Mouse (Mus musculus) liver, embryonic 14.5 days (tissue): ENCODE measurements around the gene Dlk1. TPM values are rescaled to one million over a fixed set of nuclear protein-coding genes. Genes with fewer than 3 reads are reported as not detected.

ENCODE experiments used
- ATAC-seq: fragments of 200-750 bp; cut with Nextera tagmentation; 2 replicates; pipeline ENCODE4 v1.8.0; 2017; ENCODE audit warnings: moderate number of reproducible peaks, mild to moderate bottlenecking, moderate library complexity; ENCODE audit not compliant: insufficient read depth
- DNase-seq, 3 experiments: peaks; one replicate each; pipeline ENCODE4 v3.0.0-alpha.2; 2012 to 2013; ENCODE audit warnings: low read depth in 3 of 3, low spot score in 3 of 3
- H3K27ac ChIP-seq: fragments of 300-500 bp; sonication (generic); 2 replicates; pipeline ENCODE4 v1.5.1; 2014; ENCODE audit warnings: moderate library complexity, mild to moderate bottlenecking, control low read depth, inconsistent platforms
- H3K27me3 ChIP-seq: fragments of 300-500 bp; sonication (generic); 2 replicates; pipeline ENCODE4 v1.6.1; 2014; ENCODE audit warnings: mild to moderate bottlenecking, low read length, moderate library complexity; ENCODE audit not compliant: control insufficient read depth, insufficient read depth
- H3K36me3 ChIP-seq: fragments of 300-500 bp; sonication (generic); replicated peaks from 2 replicates; pipeline ENCODE4 v1.6.1; 2014; ENCODE audit warnings: low read depth; ENCODE audit not compliant: control insufficient read depth, insufficient read depth
- H3K4me1 ChIP-seq, 2 experiments: fragments of 200-500 bp in 1 of 2; fragments of 300-500 bp in 1 of 2; sonication (generic) in 1 of 2; replicated peaks; 2 replicates each; pipeline ENCODE4 v1.6.1; 2012 to 2014; ENCODE audit warnings: antibody characterized with exemption in 1 of 2, inconsistent platforms in 1 of 2, low read length in 1 of 2; ENCODE audit not compliant: control insufficient read depth in 2 of 2, insufficient read depth in 2 of 2
- H3K4me2 ChIP-seq: fragments of 300-500 bp; sonication (generic); 2 replicates; pipeline ENCODE4 v1.6.1; 2014; ENCODE audit warnings: low read depth, mild to moderate bottlenecking, control low read depth, moderate library complexity
- H3K4me3 ChIP-seq, 2 experiments: fragments of 200-500 bp in 1 of 2; fragments of 300-500 bp in 1 of 2; sonication (generic) in 1 of 2; 2 replicates each; pipeline ENCODE4 v1.5.1; 2012 to 2014; ENCODE audit warnings: low read depth in 2 of 2, low read length in 2 of 2, mild to moderate bottlenecking in 2 of 2, control low read depth in 1 of 2, inconsistent platforms in 1 of 2, moderate library complexity in 1 of 2; ENCODE audit not compliant: insufficient read depth in 1 of 2
- H3K9ac ChIP-seq: fragments of 300-500 bp; sonication (generic); replicated peaks from 2 replicates; pipeline ENCODE4 v1.6.1; 2014; ENCODE audit warnings: mild to moderate bottlenecking, control low read depth, moderate library complexity
- H3K9me3 ChIP-seq: fragments of 300-500 bp; sonication (generic); 2 replicates; pipeline ENCODE4 v1.6.1; 2016; ENCODE audit warnings: low read length, mixed read lengths; ENCODE audit not compliant: control insufficient read depth
- CTCF ChIP-seq: IDR thresholded peaks from 2 replicates; pipeline ENCODE4 v1.5.1; 2016; ENCODE audit warnings: antibody characterized with exemption, low read depth, control low read depth
- EP300 ChIP-seq: IDR thresholded peaks from 2 replicates; pipeline ENCODE4 v1.6.1; 2016; ENCODE audit warnings: antibody characterized with exemption, low read depth
- WGBS: fragments of 180-500 bp; shearing (Covaris S2); extraction: QIAGEN DNeasy Blood & Tissue Kit; methylation state at CpG from one replicate; pipeline ENCODE4 v1.1.7; 2014; ENCODE audit not compliant: insufficient replicate concordance; 5-methylcytosine and 5-hydroxymethylcytosine counted together
- polyA plus RNA-seq, 2 experiments: library from polyadenylated mRNA; depleted of rRNA in 1 of 2; stranded (reverse) in 1 of 2; unstranded in 1 of 2; fragments of >200 nt; fragmentation: Nextera tagmentation in 1 of 2; extraction: Ambion mirVana in 1 of 2; gene quantifications; 2 replicates each; pipeline versions ENCODE4 v1.2.1 to v1.2.3; 2012 to 2014

The Dlk1 gene
- polyA plus RNA-seq, 2 experiments = 327 to 1,200 TPM

- Histone ChIP-seq H3K9me3 (no peaks in the 10 kb centered on the region), H3K9ac (no peak overlapping the region), H3K36me3 (no peaks in the 10 kb centered on the region), H3K4me2 (no peak overlapping the region; the same call in 1 of the 2 replicates), H3K27ac (no peak overlapping the region), H3K27me3 (no peaks in the 10 kb centered on the region), H3K4me1 (peaks cover 9 to 38% of the 10 kb centered on the region in 2 experiments), H3K4me3 (no peak overlapping the region)
- ATAC-seq (no peak), DNase-seq (no peak)
- WGBS = 41% methylated on average over 6 of the region's 6 CpGs
- TF ChIP-seq CTCF (no peak), EP300 (no peak)
Measured at GRCm38 (mm10) chr12:109438383-109438782, 14.2 kb upstream of the Dlk1 start.

- H3K9ac ChIP-seq = no peak overlapping the region
- 63% methylated on average over 6 of the region's 6 CpGs for WGBS
- H3K4me3 ChIP-seq = no peak overlapping the region
Measured at GRCm38 (mm10) chr12:109439974-109440373, 12.6 kb upstream of the Dlk1 start.

GRCm38 (mm10) chr12:109441366-109441765 lies 11.3 kb upstream of the Dlk1 start:
- no peak overlapping the region for H3K4me2 ChIP-seq
- no peak for DNase-seq
- no peaks in the 10 kb centered on the region for H3K9me3 ChIP-seq
- TF ChIP-seq EP300 (no peak), CTCF (no peak)
- no peak overlapping the region for H3K27ac ChIP-seq
- H3K36me3 ChIP-seq = no peaks in the 10 kb centered on the region
- no peaks in the 10 kb centered on the region for H3K27me3 ChIP-seq
- ATAC-seq = no peak
- no peak overlapping the region for H3K9ac ChIP-seq
- WGBS = 32% methylated on average over 6 of the region's 6 CpGs
- peaks cover 9 to 43% of the 10 kb centered on the region in 2 experiments for H3K4me1 ChIP-seq
- no peak overlapping the region for H3K4me3 ChIP-seq

More at GRCm38 (mm10) chr12:109439974-109440373, 12.6 kb upstream of the Dlk1 start:
- TF ChIP-seq EP300 (no peak), CTCF (no peak)
- no peaks in the 10 kb centered on the region for H3K9me3 ChIP-seq
- H3K27me3 ChIP-seq = no peaks in the 10 kb centered on the region
- peaks cover 9 to 43% of the 10 kb centered on the region in 2 experiments for H3K4me1 ChIP-seq
- no peak overlapping the region for H3K4me2 ChIP-seq
- H3K36me3 ChIP-seq = no peaks in the 10 kb centered on the region
- DNase-seq = no peak
- no peak overlapping the region for H3K27ac ChIP-seq
- no peak for ATAC-seq

GRCm38 (mm10) chr12:109442115-109442514 lies 10.5 kb upstream of the Dlk1 start:
- ATAC-seq (no peak), DNase-seq (no peak)
- Histone ChIP-seq H3K9ac (no peak overlapping the region), H3K36me3 (no peaks in the 10 kb centered on the region), H3K4me2 (no peak overlapping the region), H3K27ac (no peak overlapping the region), H3K27me3 (no peaks in the 10 kb centered on the region), H3K4me1 (peaks cover 6 to 42% of the 10 kb centered on the region in 2 experiments), H3K4me3 (no peak overlapping the region), H3K9me3 (no peaks in the 10 kb centered on the region)
- no peak for TF ChIP-seq CTCF
- TF ChIP-seq EP300 = no peak
- WGBS = 59% methylated on average over 13 of the region's 13 CpGs

GRCm38 (mm10) chr12:109443276-109443675 lies 9.3 kb upstream of the Dlk1 start:
- no peak for ATAC-seq
- no peaks in the 10 kb centered on the region for H3K9me3 ChIP-seq
- no peaks in the 10 kb centered on the region for H3K36me3 ChIP-seq
- WGBS = 37% methylated on average over 3 of the region's 3 CpGs
- H3K9ac ChIP-seq = no peak overlapping the region
- H3K27ac ChIP-seq = no peak overlapping the region
- H3K4me2 ChIP-seq = no peak overlapping the region
- peaks cover 0 to 35% of the 10 kb centered on the region in 2 experiments; a peak in 3 of 4 replicates for H3K4me1 ChIP-seq
- no peaks in the 10 kb centered on the region for H3K27me3 ChIP-seq
- H3K4me3 ChIP-seq = no peak overlapping the region
- no peak for TF ChIP-seq EP300
- TF ChIP-seq CTCF = no peak
- DNase-seq = no peak

GRCm38 (mm10) chr12:109444999-109445398 lies 7.6 kb upstream of the Dlk1 start:
- WGBS = 42% methylated on average over 5 of the region's 5 CpGs
- peaks cover 0 to 28% of the 10 kb centered on the region in 2 experiments; a peak in 2 of 4 replicates for H3K4me1 ChIP-seq

More at GRCm38 (mm10) chr12:109444999-109445398, 7.6 kb upstream of the Dlk1 start:
- no peak overlapping the region for H3K4me2 ChIP-seq
- H3K4me3 ChIP-seq = no peak overlapping the region
- H3K9ac ChIP-seq = no peak overlapping the region
- DNase-seq = no peak
- peaks cover 4% of the 10 kb centered on the region for H3K27me3 ChIP-seq
- no peak overlapping the region for H3K27ac ChIP-seq
- no peaks in the 10 kb centered on the region for H3K9me3 ChIP-seq
- no peaks in the 10 kb centered on the region for H3K36me3 ChIP-seq
- no peak for ATAC-seq
- TF ChIP-seq CTCF (no peak), EP300 (no peak)
